Mouse (Mus musculus) embryonic fibroblast, embryonic 13.5 days (primary cell): Measurements from ENCODE around the gene Apol9b.
"Not testable (repeated sequence)": the region's sequence is repeated elsewhere in the genome, so short reads cannot be mapped to it uniquely, and the experiment has no call there.

Experiments used
- CTCF ChIP-seq: IDR thresholded peaks from 2 replicates; pipeline ENCODE4 v1.5.1; 2011; ENCODE audit warnings: mild to moderate bottlenecking, control low read depth, low read length, moderate library complexity, borderline replicate concordance; ENCODE audit not compliant: insufficient read depth
- POLR2A ChIP-seq: IDR thresholded peaks from 2 replicates; pipeline ENCODE4 v1.6.1; 2011; ENCODE audit warnings: low read depth, mild to moderate bottlenecking, control low read depth, low read length, moderate library complexity

- not testable (repeated sequence) for TF ChIP-seq CTCF, POLR2A
Measured at GRCm38 (mm10) chr15:77683944-77684343, 44.9 kb upstream of the Apol9b start.
